Mouse (Mus musculus): ENCODE data around the gene Gm9972. TPM values are rescaled to one million over a fixed set of nuclear protein-coding genes. Genes with fewer than 3 reads are reported as not detected.

Gene Gm9972
- polyA plus RNA-seq (2015; fragmentation: Nextera tagmentation; extraction: Ambion mirVana) = not detected in 2 replicates

GRCm38 (mm10) chr11:43035446-43035845 is at the start of gene Gm9972:
TSS of gene Gm9972 (plus strand) at chr11:43035746.
- H3K4me1 ChIP-seq = no peaks in the 10 kb centered on the region
- no peak within 1 kb of the TSS for H3K4me3 ChIP-seq
- H3K36me3 ChIP-seq (replicated peaks) = no peaks in the 10 kb centered on the region
- H3K27me3 ChIP-seq (replicated peaks) = no peaks in the 10 kb centered on the region
- H3K27ac ChIP-seq = no peak within 1 kb of the TSS
- no peaks in the 10 kb centered on the region for H3K9me3 ChIP-seq
- H3K4me2 ChIP-seq = no peak within 1 kb of the TSS
- no peak for ATAC-seq (replicated peaks)
- H3K9ac ChIP-seq = no peak within 1 kb of the TSS

DNA sequence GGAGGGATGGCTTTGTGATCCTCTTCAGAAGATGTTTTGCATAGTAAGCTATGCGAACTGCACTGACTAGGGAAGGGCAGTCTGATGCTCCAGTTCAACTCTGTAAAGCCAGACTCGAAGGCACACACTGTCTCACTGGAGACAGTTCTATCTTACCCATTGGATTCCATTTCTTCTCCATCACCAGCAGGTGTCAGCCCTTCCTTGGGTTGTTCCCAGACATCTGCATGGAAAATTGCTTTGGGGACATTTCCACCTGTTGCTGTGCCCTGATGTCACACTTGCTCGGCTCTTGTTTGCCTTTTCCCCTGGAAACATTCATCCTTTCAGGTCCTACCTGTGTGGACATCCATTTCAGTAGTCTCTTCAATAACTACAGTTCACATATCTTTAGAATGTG is 36.4 kb upstream of the Gm9972 start:
- WGBS = 52% methylated on average over 3 of the region's 3 CpGs
- ATAC-seq (replicated peaks) = no peak
- no peak overlapping the region for H3K4me2 ChIP-seq

DNA sequence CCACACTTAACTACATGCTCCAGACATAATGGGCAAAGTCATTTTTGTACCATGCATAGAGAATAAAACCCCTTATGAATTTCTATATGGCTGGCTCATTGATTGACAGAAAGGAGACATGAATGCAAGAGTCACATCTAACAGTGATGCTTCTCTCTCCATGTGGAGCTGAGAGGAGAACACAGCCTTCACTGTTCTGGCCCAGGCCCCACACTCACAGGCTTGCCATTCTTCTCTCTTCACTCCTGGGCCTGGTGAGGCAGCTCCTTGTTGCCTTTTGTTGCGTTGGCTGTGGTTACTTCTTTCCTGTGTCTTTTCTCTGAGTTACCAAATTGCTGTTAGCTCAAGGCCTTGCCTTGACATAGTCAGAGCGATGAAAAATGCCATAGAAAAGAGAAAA is 23.6 kb upstream of the Gm9972 start:
- Histone ChIP-seq H3K4me2 (no peak overlapping the region), H3K9ac (no peak overlapping the region), H3K36me3 (replicated peaks) (no peaks in the 10 kb centered on the region), H3K4me1 (0 out of 2 replicates have a peak, but pooled peaks cover 2% of the 10 kb centered on the region), H3K27me3 (replicated peaks) (no peaks in the 10 kb centered on the region), H3K4me3 (no peak overlapping the region), H3K27ac (peak overlapping the region; percentile 57), H3K9me3 (no peaks in the 10 kb centered on the region)
- ATAC-seq (replicated peaks) = no peak
- 79% methylated on average over 2 of the region's 2 CpGs for WGBS

More for the DNA sequence above, 36.4 kb upstream of the Gm9972 start:
- no peak overlapping the region for H3K27ac ChIP-seq
- no peak overlapping the region for H3K4me3 ChIP-seq
- no peaks in the 10 kb centered on the region for H3K4me1 ChIP-seq
- no peaks in the 10 kb centered on the region for H3K27me3 ChIP-seq (replicated peaks)
- no peaks in the 10 kb centered on the region for H3K9me3 ChIP-seq
- no peaks in the 10 kb centered on the region for H3K36me3 ChIP-seq (replicated peaks)
- H3K9ac ChIP-seq = no peak overlapping the region

DNA sequence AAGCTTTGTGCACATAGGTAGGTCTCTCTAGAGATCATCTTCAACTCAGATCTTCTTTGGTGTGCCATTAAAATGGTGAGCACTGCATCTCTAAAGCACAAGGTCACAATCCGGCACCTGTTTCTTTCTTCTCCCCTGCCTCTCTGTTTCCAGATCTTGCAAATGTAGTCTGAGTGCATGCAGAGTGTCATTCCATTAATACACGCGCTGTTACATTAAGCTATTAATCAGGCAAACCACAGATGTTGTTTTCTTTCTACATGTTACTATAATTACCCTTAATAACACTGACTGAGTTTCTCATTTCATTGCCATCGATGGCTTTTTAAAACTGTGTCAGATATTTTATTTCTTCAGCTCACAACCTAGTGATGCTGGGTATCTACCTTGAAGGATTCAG is 22.6 kb upstream of the Gm9972 start:
- H3K36me3 ChIP-seq (replicated peaks) = no peaks in the 10 kb centered on the region
- no peak overlapping the region for H3K4me2 ChIP-seq
- H3K27me3 ChIP-seq (replicated peaks) = no peaks in the 10 kb centered on the region
- 0 out of 2 replicates have a peak, but pooled peaks cover 2% of the 10 kb centered on the region for H3K4me1 ChIP-seq
- H3K4me3 ChIP-seq = no peak overlapping the region
- H3K9ac ChIP-seq = no peak overlapping the region
- no peaks in the 10 kb centered on the region for H3K9me3 ChIP-seq
- WGBS = 61% methylated on average over 4 of the region's 4 CpGs
- no peak for ATAC-seq (replicated peaks)
- peak overlapping the region; percentile 57 for H3K27ac ChIP-seq

GRCm38 (mm10) chr11:43023109-43023688 is 12.3 kb upstream of the Gm9972 start:
- Histone ChIP-seq H3K9ac (no peak overlapping the region), H3K27ac (no peak overlapping the region)
- no peak for ATAC-seq (replicated peaks)

GRCm38 (mm10) chr11:43029813-43030212 is 5.7 kb upstream of the Gm9972 start:
- H3K36me3 ChIP-seq (replicated peaks) = no peaks in the 10 kb centered on the region
- no peaks in the 10 kb centered on the region for H3K9me3 ChIP-seq
- H3K9ac ChIP-seq = no peak overlapping the region
- 77% methylated on average over 1 of the region's 1 CpGs for WGBS
- no peaks in the 10 kb centered on the region for H3K4me1 ChIP-seq
- no peak overlapping the region for H3K4me3 ChIP-seq
- no peaks in the 10 kb centered on the region for H3K27me3 ChIP-seq (replicated peaks)
- H3K27ac ChIP-seq = no peak overlapping the region
- no peak for ATAC-seq (replicated peaks)
- H3K4me2 ChIP-seq = no peak overlapping the region

More at GRCm38 (mm10) chr11:43023109-43023688, 12.3 kb upstream of the Gm9972 start:
- Histone ChIP-seq H3K4me2 (no peak overlapping the region), H3K9me3 (no peaks in the 10 kb centered on the region), H3K4me1 (no peaks in the 10 kb centered on the region), H3K27me3 (replicated peaks) (no peaks in the 10 kb centered on the region), H3K4me3 (no peak overlapping the region), H3K36me3 (replicated peaks) (no peaks in the 10 kb centered on the region)

DNA sequence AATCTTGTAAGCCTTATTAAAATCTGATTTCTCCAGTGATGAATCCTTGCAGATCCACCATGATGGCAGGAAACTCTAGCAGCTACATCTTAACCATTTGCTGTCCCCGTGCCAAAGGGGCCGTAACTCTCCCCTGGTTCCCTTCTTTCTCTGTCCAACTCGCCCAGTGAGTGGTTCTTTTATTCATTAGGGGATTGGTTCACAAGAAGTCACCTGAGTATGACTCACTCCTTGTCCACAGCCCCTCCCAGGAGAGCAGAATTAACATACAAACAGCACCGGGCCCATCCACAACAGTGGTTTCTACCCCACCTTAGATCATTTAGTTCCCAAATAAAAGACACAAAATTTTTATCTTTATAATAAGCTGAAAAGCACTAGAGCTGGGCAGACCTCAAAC is 3.4 kb upstream of the Gm9972 start:
- no peaks in the 10 kb centered on the region for H3K36me3 ChIP-seq (replicated peaks)
- no peak overlapping the region for H3K4me2 ChIP-seq
- no peak overlapping the region for H3K4me3 ChIP-seq
- no peak overlapping the region for H3K27ac ChIP-seq
- no peak overlapping the region for H3K9ac ChIP-seq
- WGBS = 77% methylated on average over 4 of the region's 4 CpGs
- H3K9me3 ChIP-seq = no peaks in the 10 kb centered on the region
- no peaks in the 10 kb centered on the region for H3K4me1 ChIP-seq
- no peak for ATAC-seq (replicated peaks)
- H3K27me3 ChIP-seq (replicated peaks) = no peaks in the 10 kb centered on the region

GRCm38 (mm10) chr11:43045871-43046548 is 10.5 kb downstream of the Gm9972 start:
- WGBS = 86% methylated on average over 3 of the region's 3 CpGs
- no peak overlapping the region for H3K9ac ChIP-seq
- no peaks in the 10 kb centered on the region for H3K9me3 ChIP-seq
- no peaks in the 10 kb centered on the region for H3K36me3 ChIP-seq (replicated peaks)
- no peak for ATAC-seq (replicated peaks)
- H3K4me1 ChIP-seq = no peaks in the 10 kb centered on the region
- H3K27ac ChIP-seq = no peak overlapping the region
- H3K4me2 ChIP-seq = no peak overlapping the region
- no peaks in the 10 kb centered on the region for H3K27me3 ChIP-seq (replicated peaks)
- no peak overlapping the region for H3K4me3 ChIP-seq

- ATAC-seq (replicated peaks) = no peak
- WGBS = 52% methylated on average over 1 of the region's 1 CpGs
- H3K4me3 ChIP-seq = no peak overlapping the region
These were observed 13.8 kb downstream of the Gm9972 start for GRCm38 (mm10) chr11:43049363-43049762.

DNA sequence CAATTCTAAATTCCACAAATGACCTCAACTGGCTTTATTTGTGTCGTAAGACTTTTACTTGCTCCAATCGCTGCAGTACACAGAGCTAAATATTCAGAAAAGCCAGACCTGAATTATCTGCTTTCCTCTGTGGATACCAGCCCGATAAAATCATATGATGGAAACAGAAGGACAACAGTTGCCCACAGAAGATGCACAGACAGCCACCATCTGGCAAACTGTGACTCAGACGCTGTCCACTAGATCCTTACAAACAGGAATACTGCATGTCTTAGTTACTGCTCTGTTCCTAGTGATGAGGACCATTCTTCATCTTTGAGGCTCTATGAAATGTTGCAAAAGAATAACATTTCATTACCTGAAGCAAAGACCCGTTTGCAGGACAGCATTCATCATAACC is 19.4 kb downstream of the Gm9972 start:
- Histone ChIP-seq H3K9me3 (no peaks in the 10 kb centered on the region), H3K9ac (no peak overlapping the region), H3K27ac (no peak overlapping the region), H3K4me1 (no peaks in the 10 kb centered on the region), H3K27me3 (replicated peaks) (no peaks in the 10 kb centered on the region), H3K36me3 (replicated peaks) (no peaks in the 10 kb centered on the region), H3K4me3 (no peak overlapping the region), H3K4me2 (no peak overlapping the region)
- 85% methylated on average over 5 of the region's 5 CpGs for WGBS
- ATAC-seq (replicated peaks) = no peak

More at GRCm38 (mm10) chr11:43049363-43049762, 13.8 kb downstream of the Gm9972 start:
- no peaks in the 10 kb centered on the region for H3K36me3 ChIP-seq (replicated peaks)
- no peak overlapping the region for H3K9ac ChIP-seq
- H3K4me2 ChIP-seq = no peak overlapping the region
- no peaks in the 10 kb centered on the region for H3K27me3 ChIP-seq (replicated peaks)
- no peaks in the 10 kb centered on the region for H3K4me1 ChIP-seq
- H3K9me3 ChIP-seq = no peaks in the 10 kb centered on the region
- H3K27ac ChIP-seq = no peak overlapping the region

DNA sequence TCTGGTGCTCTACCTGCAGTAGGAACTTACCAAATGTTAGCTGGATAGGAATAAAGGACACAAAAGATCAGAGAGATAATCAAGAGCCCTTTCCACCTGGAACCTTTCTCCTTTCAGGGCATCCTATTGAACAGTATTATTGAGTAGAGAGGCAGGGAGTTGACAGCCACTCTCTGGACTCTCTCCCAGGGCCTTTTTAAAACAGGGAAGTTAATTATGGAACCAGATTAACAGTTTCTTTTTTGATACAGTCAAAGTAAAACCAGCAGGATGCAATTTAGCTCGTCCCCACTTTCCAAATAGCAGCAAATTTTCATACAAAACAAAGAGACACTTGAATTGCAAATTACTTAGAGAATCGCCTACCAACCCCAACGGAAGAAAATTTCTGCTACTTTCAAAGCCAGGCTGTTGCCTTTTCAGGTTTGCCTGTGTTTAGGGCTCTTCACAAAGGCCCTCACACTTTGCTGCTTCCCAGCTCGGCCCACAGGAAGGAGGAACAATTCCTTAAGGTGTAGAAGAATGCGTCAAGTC is 24.0 kb downstream of the Gm9972 start:
- Histone ChIP-seq H3K27ac (no peak overlapping the region), H3K27me3 (replicated peaks) (no peaks in the 10 kb centered on the region), H3K9ac (no peak overlapping the region), H3K4me2 (no peak overlapping the region), H3K36me3 (replicated peaks) (no peaks in the 10 kb centered on the region), H3K4me1 (no peaks in the 10 kb centered on the region), H3K4me3 (no peak overlapping the region), H3K9me3 (no peaks in the 10 kb centered on the region)
- WGBS = 20% methylated on average over 5 of the region's 5 CpGs
- ATAC-seq (replicated peaks) = no peak

GRCm38 (mm10) chr11:43062286-43062685 is 26.7 kb downstream of the Gm9972 start:
- Histone ChIP-seq H3K9me3 (no peaks in the 10 kb centered on the region), H3K9ac (no peak overlapping the region), H3K4me1 (no peaks in the 10 kb centered on the region), H3K4me3 (no peak overlapping the region), H3K27me3 (replicated peaks) (no peaks in the 10 kb centered on the region), H3K4me2 (no peak overlapping the region), H3K36me3 (replicated peaks) (no peaks in the 10 kb centered on the region), H3K27ac (no peak overlapping the region)
- no peak for ATAC-seq (replicated peaks)
- WGBS = 64% methylated on average over 3 of the region's 3 CpGs

Data from midbrain, embryonic 15.5 days (tissue).